Mouse (Mus musculus) E14TG2a.4 (cell line): ENCODE results near the gene Gm13539.

ENCODE experiments used
- CTCF ChIP-seq: conservative IDR thresholded peaks from 2 replicates; pipeline ENCODE4 v1.5.1; 2014; ENCODE audit warnings: low read length
- NANOG ChIP-seq: IDR thresholded peaks from 2 replicates; pipeline ENCODE4 v1.6.1; 2014; ENCODE audit warnings: borderline replicate concordance, low read length, mixed read lengths

- TF ChIP-seq CTCF (no peak), NANOG (no peak)
These were observed 40.4 kb upstream of the Gm13539 start for GRCm38 (mm10) chr2:25741671-25742070.
